Mouse (Mus musculus) Patski (cell line): ENCODE results near the gene Smpd3. TPM values are rescaled to one million over a fixed set of nuclear protein-coding genes. Genes with fewer than 3 reads are reported as not detected.

ENCODE experiments used
- ATAC-seq: fragments of 100-300 bp; one replicate; pipeline ENCODE4 v1.8.0; 2021
- CTCF ChIA-PET: fragments of 350-600 bp; sonication (Branson Sonifier 250); formaldehyde crosslinking; loops from one replicate; lab custom pipeline; 2022; ENCODE audit warnings: inconsistent platforms; lab: Charles Lee
- POLR2A ChIA-PET: fragments of 350-600 bp; sonication (Branson Sonifier 250); formaldehyde crosslinking; loops from one replicate; lab custom pipeline; 2022; ENCODE audit warnings: antibody characterized with exemption, inconsistent platforms; lab: Charles Lee
- DNase-seq: peaks from one replicate; pipeline ENCODE4 v3.0.0-alpha.2; 2011; ENCODE audit warnings: low read depth, low spot score
- H3K27me3 ChIP-seq: fragments of 371-371 bp; one replicate; pipeline ENCODE4 v1.5.1; 2021
- CTCF ChIP-seq: fragments of 100-300 bp; IDR thresholded peaks from one replicate; pipeline ENCODE4 v1.5.1; 2021
- in situ Hi-C: fragments of 300-500 bp; cut with MboI; formaldehyde crosslinking; loops from 3 replicates; pipeline ENCODE4 v1.11.1; 2018; ENCODE audit warnings: low pct_unique_long_range_greater_than_20kb, mixed read lengths
- polyA plus RNA-seq: library from polyadenylated mRNA; unstranded; gene quantifications from one replicate; pipeline ENCODE4 v1.2.3, GENCODE M21; 2021

Gene Smpd3
- polyA plus RNA-seq, 1 experiment from 2014 or later, result 0.33 TPM

DNA sequence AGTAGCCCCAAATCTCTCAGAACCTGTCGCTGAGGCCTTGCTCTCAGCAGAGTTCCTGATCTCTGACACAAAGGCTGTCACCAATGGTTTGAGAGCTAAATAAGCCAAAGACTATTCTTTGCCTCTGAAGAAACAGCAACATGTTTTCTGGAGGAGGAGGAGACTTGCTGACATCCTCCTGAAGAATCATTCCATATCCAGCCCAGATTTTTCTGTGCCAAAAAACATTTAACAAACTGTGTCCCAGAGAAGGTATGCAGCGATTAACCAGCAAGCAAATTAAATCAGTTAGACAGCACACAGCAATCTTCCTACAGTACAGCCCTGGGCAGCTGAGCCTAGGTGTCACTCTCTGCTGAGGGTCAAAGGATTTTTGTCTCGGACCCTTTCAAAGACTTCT lies 64.3 kb downstream of the Smpd3 start:
- no peak for ATAC-seq
- POLR2A ChIA-PET, result interaction anchor here (1.3 kb wide), 1 partner anchor 9 kb away, joined by 4 read pairs; no protein-coding TSS in a partner anchor
- no peak for DNase-seq
- H3K27me3 ChIP-seq, result peaks cover 8% of the 10 kb centered on the region
- in situ Hi-C loops, result no loop called here
- CTCF ChIA-PET, result interaction anchor here (1.5 kb wide), 1 partner anchor 9 kb away, joined by 3 read pairs; no protein-coding TSS in a partner anchor
- TF ChIP-seq CTCF, result no peak

DNA sequence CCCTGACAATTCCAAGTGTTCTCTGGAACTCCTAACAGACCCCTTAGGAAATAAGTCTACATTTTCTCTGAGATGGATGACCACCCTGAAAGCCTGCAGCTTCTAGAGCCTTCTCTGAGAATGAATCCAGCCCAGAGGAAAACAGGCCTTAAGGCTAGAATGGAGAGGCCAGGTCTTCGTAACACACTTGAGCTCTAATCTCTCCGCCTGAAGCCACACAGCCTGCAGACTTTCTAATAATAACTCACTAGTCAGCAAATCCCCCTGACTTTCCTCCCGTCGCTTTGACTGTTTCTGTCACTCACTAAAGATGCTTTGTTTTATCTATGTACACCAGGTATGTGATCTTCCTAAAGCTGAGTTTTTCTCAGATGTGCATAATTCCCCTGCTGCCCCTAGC lies 66.4 kb downstream of the Smpd3 start:
- no peak for TF ChIP-seq CTCF
- POLR2A ChIA-PET, result interaction anchor here (0.6 kb wide), 1 partner anchor 78 kb away, joined by 6 read pairs; no protein-coding TSS in a partner anchor
- H3K27me3 ChIP-seq, result peaks cover 22% of the 10 kb centered on the region
- CTCF ChIA-PET, result interaction anchor here (0.9 kb wide), 1 partner anchor 12 kb away, joined by 3 read pairs; no protein-coding TSS in a partner anchor
- in situ Hi-C loops, result no loop called here
- DNase-seq (no peak), ATAC-seq (no peak)

DNA sequence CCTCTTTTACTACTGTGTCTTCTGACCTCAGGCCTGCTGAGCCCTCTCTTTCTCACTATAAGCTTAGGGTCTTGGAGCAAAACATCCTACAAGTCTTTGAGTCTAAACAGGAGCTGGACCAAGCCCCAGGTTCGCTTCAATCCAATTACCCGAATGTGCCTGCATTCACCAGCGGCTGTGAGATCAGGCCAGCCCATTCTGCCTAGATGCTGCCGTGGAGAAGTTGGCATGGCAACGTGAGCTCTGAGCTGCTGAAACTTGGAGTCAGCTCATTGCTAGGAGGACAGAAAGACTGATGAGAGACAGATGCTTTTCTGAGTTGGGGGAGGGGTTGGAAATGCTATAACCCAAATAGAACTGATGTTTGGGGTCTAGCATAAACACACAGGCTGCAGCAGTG lies 67.0 kb downstream of the Smpd3 start:
- peaks cover 22% of the 10 kb centered on the region for H3K27me3 ChIP-seq
- no peak for ATAC-seq
- in situ Hi-C loops, result no loop called here
- no peak for DNase-seq
- POLR2A ChIA-PET, result no interaction called here
- CTCF ChIA-PET, result interaction anchor here (1.0 kb wide), 1 partner anchor 27 kb away, joined by 3 read pairs; no protein-coding TSS in a partner anchor
- no peak for TF ChIP-seq CTCF

DNA sequence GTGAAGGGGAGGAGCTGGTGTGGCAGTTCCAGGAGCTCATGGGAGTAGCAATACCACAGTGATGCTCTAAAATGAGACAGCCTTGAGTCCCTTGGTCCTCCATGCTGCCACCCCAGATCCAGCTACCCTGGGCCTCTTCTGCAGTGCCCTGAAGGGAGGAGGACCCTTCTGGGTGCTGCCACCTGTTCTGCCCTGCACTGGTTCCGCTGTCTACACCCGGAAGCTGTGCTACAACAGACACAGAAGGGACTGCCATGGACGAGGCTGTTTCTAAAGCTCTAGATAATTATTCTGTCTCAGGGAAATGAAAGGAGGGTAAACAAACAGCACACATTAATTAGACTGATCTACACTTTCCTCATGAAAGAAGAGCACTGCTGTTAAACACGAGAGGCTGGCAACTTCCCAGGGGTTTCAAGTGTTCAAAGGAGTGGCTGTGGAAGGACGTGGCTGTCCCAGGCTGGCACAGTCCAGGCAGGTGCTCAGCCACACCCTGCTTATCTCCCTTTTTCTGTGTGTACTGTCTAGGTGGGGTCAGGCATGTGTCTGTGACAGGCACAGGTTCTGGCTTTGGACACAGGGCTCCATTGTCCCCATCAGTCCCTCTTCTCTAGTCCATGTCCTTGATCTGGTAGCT lies 69.0 kb downstream of the Smpd3 start:
- in situ Hi-C loops, result no loop called here
- ChIA-PET POLR2A (no interaction called here), CTCF (no interaction called here)
- H3K27me3 ChIP-seq, result peaks cover 22% of the 10 kb centered on the region
- no peak for ATAC-seq
- no peak for DNase-seq
- TF ChIP-seq CTCF, result no peak

DNA sequence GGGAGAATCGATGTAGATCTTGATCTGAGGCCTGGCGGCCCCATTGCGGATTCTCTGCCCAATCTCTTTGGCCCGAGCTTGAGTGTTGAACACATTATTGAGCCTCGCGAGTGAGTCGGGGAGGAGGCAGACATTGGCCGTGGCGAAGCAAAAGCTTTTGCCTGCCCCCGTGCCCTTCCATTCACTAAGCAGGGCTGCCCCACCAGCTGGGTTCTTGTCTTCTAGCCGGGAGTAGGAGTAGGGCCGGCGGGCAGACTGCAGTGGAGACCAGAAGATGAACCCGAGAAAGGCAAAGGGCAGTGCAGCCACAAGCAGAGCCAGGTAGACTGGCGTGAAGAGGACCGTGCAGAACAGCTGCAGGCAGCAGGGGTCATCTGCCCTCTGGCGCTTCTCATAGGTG lies 72.4 kb downstream of the Smpd3 start:
- ChIA-PET POLR2A (no interaction called here), CTCF (no interaction called here)
- H3K27me3 ChIP-seq, result peaks cover 20% of the 10 kb centered on the region
- ATAC-seq (no peak), DNase-seq (no peak)
- in situ Hi-C loops, result no loop called here
- no peak for TF ChIP-seq CTCF

DNA sequence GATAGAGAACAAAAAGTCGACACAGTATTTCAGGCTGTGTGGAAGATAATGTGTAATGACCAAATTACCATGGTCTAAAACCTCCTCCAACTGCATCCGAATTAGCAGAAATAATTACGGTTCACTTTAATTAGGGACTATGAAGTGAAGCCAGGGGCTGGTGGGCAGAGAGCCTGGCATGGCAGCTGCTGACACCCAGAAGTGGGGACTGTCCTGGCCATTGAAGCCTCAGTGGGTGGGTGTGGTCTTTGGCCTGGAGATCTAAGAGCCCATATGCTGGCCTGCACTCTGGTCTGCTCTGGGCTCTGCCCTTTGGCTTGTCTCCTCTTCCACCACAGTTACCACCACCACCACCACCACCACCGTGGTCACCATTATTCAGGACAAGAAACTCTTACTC lies 73.9 kb downstream of the Smpd3 start:
- ATAC-seq (no peak), DNase-seq (no peak)
- ChIA-PET POLR2A (interaction anchor here (2.0 kb wide), 1 partner anchor 9 kb away, joined by 4 read pairs; no protein-coding TSS in a partner anchor), CTCF (no interaction called here)
- in situ Hi-C loops, result no loop called here
- TF ChIP-seq CTCF, result no peak
- peaks cover 19% of the 10 kb centered on the region for H3K27me3 ChIP-seq

DNA sequence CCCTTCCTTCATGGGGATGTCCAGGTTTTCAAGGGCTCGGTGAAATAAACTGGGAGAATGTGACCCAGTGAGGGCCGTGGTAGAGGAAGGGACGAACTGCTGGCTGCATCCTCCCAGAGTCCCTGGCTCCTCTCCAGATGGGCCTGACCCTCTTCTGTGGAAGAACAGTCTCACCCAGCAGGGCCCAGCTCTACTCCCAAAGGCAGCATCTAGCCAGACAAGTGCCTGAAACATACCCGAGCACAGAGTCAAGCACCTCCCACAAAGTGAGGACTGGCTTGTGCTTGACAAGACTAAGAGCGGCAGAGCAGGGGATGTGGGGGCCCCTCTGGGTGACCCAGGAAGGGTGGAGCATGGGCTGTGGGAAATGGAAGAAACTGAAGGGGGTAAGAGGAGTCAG lies 75.4 kb downstream of the Smpd3 start:
- no peak for TF ChIP-seq CTCF
- no peak for ATAC-seq
- in situ Hi-C loops, result no loop called here
- POLR2A ChIA-PET, result no interaction called here
- H3K27me3 ChIP-seq, result peaks cover 6% of the 10 kb centered on the region
- CTCF ChIA-PET, result no interaction called here
- no peak for DNase-seq

DNA sequence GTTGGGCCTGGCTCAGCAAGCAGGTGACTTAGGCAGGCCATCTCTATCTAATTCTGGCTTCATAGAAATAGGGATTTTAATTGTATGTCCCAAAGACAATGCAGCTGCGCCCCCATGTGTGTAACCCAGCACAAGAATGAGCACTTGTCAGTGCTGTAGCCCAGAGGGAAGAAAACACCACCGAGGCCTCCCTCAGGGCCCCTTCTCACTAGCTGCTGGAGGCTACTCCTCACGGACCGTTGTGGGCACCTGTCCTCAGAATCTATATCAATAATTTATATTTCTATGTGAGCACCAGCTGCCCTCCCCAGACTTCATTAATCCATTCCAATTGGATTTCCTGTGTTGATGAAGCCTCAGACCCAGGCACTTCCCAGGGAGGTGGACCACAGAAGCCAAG lies 76.9 kb downstream of the Smpd3 start:
- in situ Hi-C loops, result no loop called here
- TF ChIP-seq CTCF, result no peak
- ChIA-PET CTCF (interaction anchor here (0.8 kb wide), 1 partner anchor 27 kb away, joined by 3 read pairs; no protein-coding TSS in a partner anchor), POLR2A (interaction anchor here (1.3 kb wide), 1 partner anchor 12 kb away, joined by 3 read pairs; no protein-coding TSS in a partner anchor)
- ATAC-seq (no peak), DNase-seq (no peak)
- H3K27me3 ChIP-seq, result no peaks in the 10 kb centered on the region

DNA sequence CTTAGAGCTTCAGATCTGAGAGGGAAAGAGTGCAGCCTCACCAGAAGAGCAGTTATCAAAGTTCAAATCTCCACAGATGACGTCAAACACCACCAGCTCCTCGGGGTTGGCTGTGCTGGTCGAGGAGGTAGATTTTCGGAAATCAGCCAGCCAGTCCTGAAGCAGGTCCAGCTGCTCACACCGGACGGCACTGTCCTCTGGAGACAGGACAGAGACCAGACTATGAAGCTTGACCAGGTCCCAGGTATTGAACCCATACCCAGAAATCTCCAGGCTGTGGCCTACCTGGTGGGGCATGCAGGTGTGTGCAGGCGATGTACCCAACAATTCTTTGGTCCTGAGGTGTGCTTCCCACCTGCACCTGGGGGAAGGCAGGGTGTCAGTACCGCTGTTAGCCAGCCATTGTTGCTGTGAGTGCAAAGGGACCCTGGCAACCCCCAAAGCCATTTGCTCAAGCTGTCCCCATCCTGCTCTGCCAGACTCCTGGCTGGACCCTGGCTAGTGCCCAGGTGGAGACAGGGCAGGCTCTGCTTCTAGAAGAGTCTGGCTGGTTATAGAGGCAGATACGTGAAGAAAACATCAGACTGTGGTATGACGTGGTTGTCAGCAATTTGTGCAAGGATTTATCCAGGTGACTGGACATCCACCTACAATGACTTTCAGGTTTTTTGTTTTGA lies 78.1 kb downstream of the Smpd3 start:
- H3K27me3 ChIP-seq, result no peaks in the 10 kb centered on the region
- no peak for ATAC-seq
- POLR2A ChIA-PET, result no interaction called here
- in situ Hi-C loops, result no loop called here
- CTCF ChIA-PET, result interaction anchor here (0.8 kb wide), 1 partner anchor 12 kb away, joined by 3 read pairs; no protein-coding TSS in a partner anchor
- no peak for TF ChIP-seq CTCF
- DNase-seq, result no peak

DNA sequence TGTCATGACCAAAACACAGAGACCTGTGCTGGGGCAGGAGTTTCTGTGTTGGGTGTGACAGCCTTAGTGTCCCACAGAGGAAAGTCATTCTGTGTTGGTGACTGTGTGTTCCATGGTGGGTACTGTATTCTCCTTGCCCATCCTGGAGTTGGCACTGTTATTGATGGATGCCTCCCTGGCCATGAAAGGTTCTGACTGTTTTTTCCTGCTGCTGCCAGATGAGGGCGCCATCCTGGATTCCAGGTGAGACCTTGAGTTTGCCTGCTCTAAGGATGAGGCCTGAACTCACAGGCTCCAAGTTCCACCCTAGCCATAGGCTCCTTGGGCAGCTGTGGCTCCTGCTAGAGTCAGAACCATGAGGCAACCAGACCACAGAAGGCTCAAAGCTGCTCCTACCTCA lies 79.6 kb downstream of the Smpd3 start:
- ChIA-PET CTCF (interaction anchor here (1.9 kb wide), 1 partner anchor 18 kb away, joined by 7 read pairs; no protein-coding TSS in a partner anchor), POLR2A (interaction anchor here (0.6 kb wide), 1 partner anchor 28 kb away, joined by 3 read pairs; no protein-coding TSS in a partner anchor)
- no peak for TF ChIP-seq CTCF
- H3K27me3 ChIP-seq, result no peaks in the 10 kb centered on the region
- ATAC-seq, result no peak
- in situ Hi-C loops, result no loop called here
- no peak for DNase-seq

DNA sequence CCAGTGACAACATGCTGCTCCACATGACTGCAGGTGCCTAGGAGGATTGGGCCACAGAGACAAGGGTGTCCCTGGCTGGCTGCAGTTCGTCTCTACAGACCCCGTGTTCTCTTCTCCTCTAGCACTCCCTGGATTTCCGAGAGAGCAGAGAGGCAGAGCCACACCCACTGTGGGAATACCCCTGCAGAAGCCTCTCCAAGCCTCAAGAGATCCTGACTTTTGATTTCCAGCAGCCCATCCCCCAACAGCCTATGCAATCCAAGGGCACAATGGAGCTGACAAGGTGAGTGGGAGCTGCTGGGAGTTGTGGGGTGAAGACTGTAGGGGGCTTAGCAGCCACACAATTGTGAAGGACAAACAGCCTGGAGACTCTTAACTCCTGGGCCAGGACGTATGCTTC lies 87.6 kb downstream of the Smpd3 start:
- TF ChIP-seq CTCF, result no peak
- ChIA-PET CTCF (no interaction called here), POLR2A (no interaction called here)
- ATAC-seq (no peak), DNase-seq (no peak)
- H3K27me3 ChIP-seq, result no peaks in the 10 kb centered on the region
- in situ Hi-C loops, result no loop called here
